ENCODE assay signal across 9 mouse cellular contexts in genomic region chr12:104448099-104448498, GRCm38 (mm10). TPM values are rescaled to one million over a fixed set of nuclear protein-coding genes. Genes with fewer than 3 reads are reported as not detected.
DNase-seq lines count a peak whose midpoint lies in the region; ATAC-seq and TF ChIP-seq lines count a peak whose summit lies in the region.
"Had no signal": no experiment of that assay in that cellular context is flagged by ENCODE, and none has a peak within 500 bp of the region (broad histone marks: within the 10 kb centered on the region; RNA-seq: fewer than 3 reads in every experiment).

No protein-coding gene starts in this region.

- WGBS in bone marrow, adult 2 months = 38% methylated on average over 13 of the region's 13 CpGs

- no peak for ATAC-seq in CD4-positive, CD25-positive, alpha-beta regulatory T cell, adult 4 months

- H3K27ac ChIP-seq in bone marrow, adult 2 months (ENCODE audit: control insufficient read depth, insufficient read depth, low read depth, low read length, poor library complexity) = no peak overlapping the region
- H3K27ac ChIP-seq: limb, embryonic 15.5 days had no signal

- DNase-seq in CD4-positive, CD25-positive, alpha-beta regulatory T cell, adult 2 months (ENCODE audit: low read depth, low spot score) = peak; percentile 52
- peak; percentile 44 for DNase-seq in layer of hippocampus, adult 11-12 months (ENCODE audit: low spot score)
- DNase-seq in layer of hippocampus, adult 9-10 months (ENCODE audit: low spot score) = no peak
- DNase-seq in kidney, adult 9 months = peak; percentile 50
- peak; percentile 29 for DNase-seq in lung, postnatal 25 days (ENCODE audit: low spot score)
- peak; percentile 79 for DNase-seq in thymus, postnatal 14 days

- peak; percentile 64 for TF ChIP-seq CTCF in bone marrow, adult 2 months (IDR thresholded peaks at IDR 0.05; ENCODE audit: control insufficient read depth, insufficient read depth, low read length)

- no peak overlapping the region for H3K4me3 ChIP-seq in bone marrow, adult 2 months (replicated peaks; ENCODE audit: control insufficient read depth, low read depth, low read length)
- H3K4me3 ChIP-seq: limb, embryonic 15.5 days had no signal

- no peaks in the 10 kb centered on the region for H3K4me1 ChIP-seq in bone marrow, adult 2 months (ENCODE audit: control insufficient read depth, insufficient read depth, low read length)

- TF ChIP-seq POLR2A in bone marrow, adult 2 months (IDR thresholded peaks at IDR 0.05; ENCODE audit: borderline replicate concordance, control insufficient read depth, low read depth, low read length) = no peak

RNA-seq across cellular contexts. Expression of gene Gsc, which starts 25.0 kb away (rescaled TPM):
- not detected for polyA plus RNA-seq in CD4-positive, CD25-positive, alpha-beta regulatory T cell, adult 4 months (2017; shearing (Covaris generic))
- polyA plus RNA-seq in bone marrow, adult 2 months (2011; ENCODE audit: insufficient read depth, insufficient read length, low replicate concordance, missing spikeins) = not detected in 2 replicates

RNA-seq across cellular contexts. Expression of gene Serpina3n, which starts 41.6 kb away (rescaled TPM):
- not detected for polyA plus RNA-seq in CD4-positive, CD25-positive, alpha-beta regulatory T cell, adult 4 months (2017; shearing (Covaris generic))
- polyA plus RNA-seq in bone marrow, adult 2 months (2011; ENCODE audit: insufficient read depth, insufficient read length, low replicate concordance, missing spikeins) = 2.8 and 5.5 TPM in 2 replicates
